Mouse (Mus musculus): ENCODE results near the gene Pgs1.

Pgs1 gene

GRCm38 (mm10) chr11:117974327-117975125 is 11.6 kb upstream of the Pgs1 start:
- in situ Hi-C loops (cut with MboI, MseI) = no loop called here

- in situ Hi-C loops (cut with MboI, MseI) = no loop called here
These were observed 10.7 kb upstream of the Pgs1 start for GRCm38 (mm10) chr11:117975211-117975967.

- in situ Hi-C loops (cut with MboI, MseI) = no loop called here
These were observed 10.0 kb upstream of the Pgs1 start for GRCm38 (mm10) chr11:117976081-117976582.

DNA sequence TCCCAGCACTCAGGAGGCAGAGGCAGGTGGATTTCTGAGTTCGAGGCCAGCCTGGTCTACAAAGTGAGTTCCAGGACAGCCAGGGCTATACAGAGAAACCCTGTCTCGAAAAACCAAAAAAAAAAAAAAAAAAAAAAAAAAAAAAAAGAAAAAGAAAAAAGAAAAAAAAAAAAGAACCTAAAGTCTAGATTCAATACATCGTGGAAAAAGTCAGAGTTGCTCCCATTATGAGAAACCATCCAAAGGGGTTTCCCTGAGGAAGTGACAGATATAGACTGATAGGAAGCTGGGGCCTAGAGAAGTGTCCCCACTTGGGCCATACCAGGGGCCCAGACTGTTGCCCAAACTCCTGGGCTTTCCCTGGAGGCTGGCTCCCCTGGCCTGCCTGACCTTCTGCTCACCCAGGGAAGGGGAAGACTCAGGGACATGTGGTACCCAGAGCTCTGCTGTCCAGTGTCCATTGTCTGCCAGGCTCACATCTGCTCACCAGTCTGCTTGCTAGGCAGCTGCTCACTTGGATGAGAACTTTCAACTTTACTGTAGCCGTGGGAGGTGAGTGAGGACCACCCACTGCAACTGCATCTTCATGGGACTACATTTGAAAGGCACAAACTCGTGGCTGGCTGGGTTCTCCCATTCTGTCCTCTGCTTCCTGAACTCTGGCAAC is 8.3 kb upstream of the Pgs1 start:
- in situ Hi-C loops (cut with MboI, MseI) = no loop called here

DNA sequence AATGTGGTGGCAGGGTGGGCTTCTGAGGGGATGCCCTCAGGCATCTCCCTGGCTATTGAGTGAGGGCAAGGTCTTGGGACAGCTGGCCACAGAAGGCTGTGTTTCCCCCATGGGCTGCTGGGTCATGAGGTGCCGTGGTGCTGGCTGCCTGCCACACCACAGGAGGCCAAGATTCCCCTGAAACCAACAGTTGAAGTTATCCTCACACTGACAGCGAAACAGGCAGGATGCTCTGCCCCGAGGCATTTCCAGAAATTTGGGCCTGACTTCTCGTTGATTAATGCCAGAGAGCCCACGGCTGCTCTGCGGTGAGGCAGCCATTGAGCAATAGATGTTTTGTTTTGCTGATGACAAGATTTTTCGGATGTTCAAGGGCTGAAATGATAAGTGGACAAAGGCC is 6.7 kb upstream of the Pgs1 start:
- in situ Hi-C loops (cut with MboI, MseI) = no loop called here

GRCm38 (mm10) chr11:117982426-117982825 is 3.7 kb upstream of the Pgs1 start:
- in situ Hi-C loops (cut with MboI, MseI) = no loop called here

DNA sequence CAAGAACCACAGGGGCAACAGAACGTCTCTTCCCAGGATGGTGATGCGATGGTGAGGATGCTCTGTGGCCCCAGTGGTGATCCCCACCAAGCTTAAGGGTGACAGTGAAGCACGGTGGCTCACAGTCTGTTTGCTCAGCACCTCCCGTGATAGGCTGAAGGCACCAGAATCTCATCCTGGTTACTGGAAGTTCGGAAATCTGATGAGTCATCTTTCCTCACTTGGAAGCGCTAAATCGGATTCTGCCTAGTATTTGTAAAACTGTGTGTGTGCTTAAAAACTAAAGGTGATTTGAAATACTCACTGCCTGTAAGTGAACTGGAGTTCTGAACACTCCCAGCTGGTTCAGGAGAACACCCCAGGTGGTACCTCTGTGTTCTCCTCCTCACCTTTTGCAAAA is 2.3 kb upstream of the Pgs1 start:
- in situ Hi-C loops (cut with MboI, MseI) = no loop called here

DNA sequence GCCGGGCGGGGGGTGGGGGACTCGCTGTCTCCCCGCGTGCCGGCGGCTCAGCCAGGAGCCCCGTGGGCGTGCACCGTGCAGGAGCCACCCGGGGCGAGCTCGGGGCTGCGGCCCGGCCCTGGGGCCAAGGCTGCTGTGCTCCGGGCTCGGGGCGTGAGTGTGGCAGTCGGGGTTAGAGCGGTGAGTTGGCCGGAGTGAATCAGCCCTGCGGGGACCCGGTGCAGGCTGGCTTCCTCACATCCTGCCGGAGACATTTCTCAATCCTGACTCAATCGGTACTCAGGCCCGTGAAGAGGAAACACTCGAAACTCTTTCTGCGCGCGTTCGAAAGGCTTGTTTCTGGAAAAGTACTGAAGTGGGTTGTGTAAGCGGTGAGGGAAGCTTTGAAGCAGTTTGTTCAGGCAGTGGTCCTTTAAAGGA is 950 bp downstream of the Pgs1 start:
- in situ Hi-C loops (cut with MboI, MseI) = no loop called here

- in situ Hi-C loops (cut with MboI, MseI) = no loop called here
These were observed 1.9 kb downstream of the Pgs1 start for GRCm38 (mm10) chr11:117987968-117988367.

DNA sequence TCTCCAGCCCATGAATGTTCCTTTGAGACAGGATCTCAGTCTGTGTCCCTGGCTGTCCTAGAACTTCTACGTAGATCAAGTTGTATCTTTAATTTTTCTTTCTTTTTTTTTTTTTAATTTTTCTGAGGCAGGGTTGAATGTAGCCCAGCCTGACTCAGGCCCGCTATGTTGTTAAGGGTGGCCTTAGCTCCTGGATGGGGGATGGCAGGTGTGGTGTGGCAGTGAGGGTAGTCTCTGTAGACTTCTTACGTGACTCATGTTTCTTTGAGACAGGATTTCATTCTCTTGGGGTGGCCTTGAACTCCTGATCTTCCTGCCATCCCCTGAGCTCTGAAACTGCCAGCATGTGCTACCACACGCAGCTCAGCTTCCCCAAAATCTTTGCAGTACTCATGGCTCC is 3.1 kb downstream of the Pgs1 start:
- in situ Hi-C loops (cut with MboI, MseI) = no loop called here

DNA sequence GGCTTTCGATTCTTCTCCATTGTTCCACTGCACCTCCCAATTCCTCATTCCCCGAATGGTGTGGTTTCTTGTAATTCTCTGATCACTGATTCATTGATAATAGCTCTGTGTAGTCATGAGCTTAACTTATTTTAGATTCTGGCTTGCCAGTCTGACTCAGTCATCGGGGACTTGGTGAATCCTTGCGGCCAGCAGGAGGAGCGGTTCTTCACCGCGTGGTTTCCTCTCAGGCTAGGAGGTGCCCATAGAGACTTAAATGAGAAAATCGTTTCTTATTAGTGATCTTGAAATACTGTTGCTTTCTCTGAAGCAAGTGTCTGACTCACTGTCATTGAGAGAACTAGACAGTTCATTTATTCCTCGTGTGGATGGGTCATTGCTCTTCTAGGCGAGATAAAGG is 3.8 kb downstream of the Pgs1 start:
- in situ Hi-C loops (cut with MboI, MseI) = no loop called here

- in situ Hi-C loops (cut with MboI, MseI) = no loop called here
These were observed 5.7 kb downstream of the Pgs1 start for GRCm38 (mm10) chr11:117991502-117992470.

DNA sequence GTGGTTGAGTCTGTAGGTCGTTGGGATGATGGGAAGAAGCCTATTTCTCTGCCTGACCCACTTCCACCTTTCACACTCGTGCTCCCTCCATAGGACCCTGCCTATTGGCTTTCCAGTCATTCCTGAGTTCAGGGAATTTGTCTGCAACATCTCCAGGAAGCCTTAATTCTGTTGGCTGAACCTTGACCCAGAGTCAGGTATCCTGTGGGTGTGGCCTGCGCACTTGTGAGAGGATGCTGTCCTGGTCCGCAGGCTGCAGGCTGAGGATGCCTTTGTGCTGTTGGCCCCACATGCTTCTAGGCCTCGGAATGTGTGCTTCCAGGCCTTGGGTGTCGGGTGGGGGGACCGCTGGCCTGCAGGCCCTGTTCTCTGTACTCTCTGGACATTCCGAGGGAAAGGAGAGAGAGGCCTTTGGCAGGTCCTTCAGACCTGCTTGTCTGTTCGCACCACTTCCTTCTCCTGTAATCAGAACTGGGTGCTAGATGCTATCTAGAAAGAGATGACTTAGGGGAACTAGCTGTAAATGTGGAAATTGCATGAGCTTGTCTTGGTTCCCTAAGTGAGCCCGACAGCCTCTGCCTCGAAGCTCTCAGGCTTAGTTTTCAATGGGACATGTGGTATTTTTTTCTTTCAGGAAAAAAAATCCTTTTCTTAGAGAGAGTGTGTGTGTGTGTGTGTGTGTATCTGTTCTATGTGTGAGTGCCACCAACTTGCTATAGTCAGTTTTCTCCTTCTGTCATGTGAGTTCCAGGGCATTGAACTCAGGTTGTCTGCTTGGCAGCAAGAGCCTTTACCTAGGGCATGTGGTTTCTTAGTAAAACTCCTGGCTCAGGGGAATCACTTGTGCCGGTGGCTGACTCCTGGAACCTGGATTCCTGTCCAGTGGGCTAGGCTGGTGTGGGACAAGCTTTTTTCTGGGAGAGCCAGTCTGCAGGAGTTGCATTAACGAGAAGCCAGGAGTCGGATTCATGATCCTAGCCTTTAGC is 7.4 kb downstream of the Pgs1 start:
- in situ Hi-C loops (cut with MboI, MseI) = no loop called here

- in situ Hi-C loops (cut with MboI, MseI) = no loop called here
These were observed 8.4 kb downstream of the Pgs1 start for GRCm38 (mm10) chr11:117994250-117995057.

GRCm38 (mm10) chr11:117995255-117995654 is 9.2 kb downstream of the Pgs1 start:
- in situ Hi-C loops (cut with MboI, MseI) = no loop called here

GRCm38 (mm10) chr11:117995661-117996060 is 9.6 kb downstream of the Pgs1 start:
- in situ Hi-C loops (cut with MboI, MseI) = no loop called here

- in situ Hi-C loops (cut with MboI, MseI) = no loop called here
These were observed 10.0 kb downstream of the Pgs1 start for GRCm38 (mm10) chr11:117996066-117996465.

- in situ Hi-C loops (cut with MboI, MseI) = no loop called here
These were observed 11.0 kb downstream of the Pgs1 start for GRCm38 (mm10) chr11:117997085-117997484.

DNA sequence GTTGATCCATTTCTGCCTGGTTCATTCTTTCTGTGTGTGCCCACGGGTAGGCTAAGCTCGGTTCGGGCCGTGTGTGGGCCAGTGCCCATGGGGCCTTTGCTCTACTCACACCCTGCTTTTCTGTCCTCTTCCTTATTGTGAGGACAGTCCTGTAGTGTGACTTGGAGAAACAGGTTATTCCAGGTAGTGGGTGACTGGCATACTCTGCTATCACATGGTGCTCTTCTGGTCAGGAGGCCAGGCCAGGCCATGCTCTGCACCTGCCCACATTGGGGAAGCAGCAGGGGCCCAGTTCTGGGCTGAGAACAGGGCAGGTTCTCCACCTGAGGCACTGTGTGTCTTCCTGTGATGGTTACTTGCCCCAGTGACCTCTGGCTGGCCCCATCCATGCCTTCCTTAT is 12.3 kb downstream of the Pgs1 start:
- in situ Hi-C loops (cut with MboI, MseI) = no loop called here
